Mouse (Mus musculus): ENCODE results near the gene Ano6. TPM values are rescaled to one million over a fixed set of nuclear protein-coding genes. Genes with fewer than 3 reads are reported as not detected.

Ano6 gene
- polyA plus RNA-seq, 1 experiment from 2014 or later = 28.3 TPM

- H3K4me3 ChIP-seq (ENCODE audit: low read depth, low read length) = no peak overlapping the region
- WGBS = 90% methylated on average over 7 of the region's 7 CpGs
- DNase-seq (ENCODE audit: low spot score) (no peak), ATAC-seq (replicated peaks; ENCODE audit: low FRiP score) (no peak)
- H3K9me3 ChIP-seq (ENCODE audit: control insufficient read depth, low read length) = no peaks in the 10 kb centered on the region
- H3K36me3 ChIP-seq (ENCODE audit: control insufficient read depth, insufficient read depth, low read length) = no peaks in the 10 kb centered on the region
- no peak overlapping the region for H3K9ac ChIP-seq (ENCODE audit: low read depth, low read length)
- no peaks in the 10 kb centered on the region for H3K27me3 ChIP-seq (replicated peaks; ENCODE audit: control insufficient read depth, insufficient read depth, low read length)
- no peak overlapping the region for H3K27ac ChIP-seq (ENCODE audit: low read depth, low read length)
- H3K4me2 ChIP-seq = no peak overlapping the region
- H3K4me1 ChIP-seq (replicated peaks; ENCODE audit: control insufficient read depth, insufficient read depth, low read length) = peaks cover 16% of the 10 kb centered on the region
These were observed 7.6 kb downstream of the Ano6 start for GRCm38 (mm10) chr15:95798266-95798665.

GRCm38 (mm10) chr15:95799632-95800031, 9.0 kb downstream of the Ano6 start:
- no peak for ATAC-seq (replicated peaks; ENCODE audit: low FRiP score)
- Histone ChIP-seq H3K4me3 (ENCODE audit: low read depth, low read length) (no peak overlapping the region), H3K27me3 (replicated peaks; ENCODE audit: control insufficient read depth, insufficient read depth, low read length) (no peaks in the 10 kb centered on the region), H3K4me2 (no peak overlapping the region), H3K36me3 (ENCODE audit: control insufficient read depth, insufficient read depth, low read length) (no peaks in the 10 kb centered on the region), H3K4me1 (replicated peaks; ENCODE audit: control insufficient read depth, insufficient read depth, low read length) (peaks cover 22% of the 10 kb centered on the region), H3K9ac (ENCODE audit: low read depth, low read length) (no peak overlapping the region), H3K27ac (ENCODE audit: low read depth, low read length) (no peak overlapping the region), H3K9me3 (ENCODE audit: control insufficient read depth, low read length) (no peaks in the 10 kb centered on the region)
- DNase-seq (ENCODE audit: low spot score) = no peak
- WGBS = 73% methylated on average over 5 of the region's 5 CpGs

- DNase-seq (ENCODE audit: low spot score) (no peak), ATAC-seq (replicated peaks; ENCODE audit: low FRiP score) (no peak)
- H3K36me3 ChIP-seq (ENCODE audit: control insufficient read depth, insufficient read depth, low read length) = no peaks in the 10 kb centered on the region
- peaks cover 22% of the 10 kb centered on the region for H3K4me1 ChIP-seq (replicated peaks; ENCODE audit: control insufficient read depth, insufficient read depth, low read length)
- H3K4me3 ChIP-seq (ENCODE audit: low read depth, low read length) = no peak overlapping the region
- no peaks in the 10 kb centered on the region for H3K9me3 ChIP-seq (ENCODE audit: control insufficient read depth, low read length)
- no peak overlapping the region for H3K9ac ChIP-seq (ENCODE audit: low read depth, low read length)
- H3K4me2 ChIP-seq = no peak overlapping the region
- no peak overlapping the region for H3K27ac ChIP-seq (ENCODE audit: low read depth, low read length)
- no peaks in the 10 kb centered on the region for H3K27me3 ChIP-seq (replicated peaks; ENCODE audit: control insufficient read depth, insufficient read depth, low read length)
These were observed 9.4 kb downstream of the Ano6 start for GRCm38 (mm10) chr15:95800051-95800450.

- Histone ChIP-seq H3K4me1 (replicated peaks; ENCODE audit: control insufficient read depth, insufficient read depth, low read length) (peaks cover 22% of the 10 kb centered on the region), H3K4me2 (no peak overlapping the region), H3K9me3 (ENCODE audit: control insufficient read depth, low read length) (no peaks in the 10 kb centered on the region), H3K27me3 (replicated peaks; ENCODE audit: control insufficient read depth, insufficient read depth, low read length) (no peaks in the 10 kb centered on the region), H3K4me3 (ENCODE audit: low read depth, low read length) (no peak overlapping the region), H3K9ac (ENCODE audit: low read depth, low read length) (no peak overlapping the region), H3K36me3 (ENCODE audit: control insufficient read depth, insufficient read depth, low read length) (no peaks in the 10 kb centered on the region), H3K27ac (ENCODE audit: low read depth, low read length) (no peak overlapping the region)
- WGBS = 73% methylated on average over 21 of the region's 21 CpGs
- ATAC-seq (replicated peaks; ENCODE audit: low FRiP score) (no peak), DNase-seq (ENCODE audit: low spot score) (no peak)
These were observed 10.8 kb downstream of the Ano6 start for GRCm38 (mm10) chr15:95801261-95801979.

GRCm38 (mm10) chr15:95802140-95802539, 11.5 kb downstream of the Ano6 start:
- no peaks in the 10 kb centered on the region for H3K27me3 ChIP-seq (replicated peaks; ENCODE audit: control insufficient read depth, insufficient read depth, low read length)
- DNase-seq (ENCODE audit: low spot score) (no peak), ATAC-seq (replicated peaks; ENCODE audit: low FRiP score) (no peak)
- no peaks in the 10 kb centered on the region for H3K9me3 ChIP-seq (ENCODE audit: control insufficient read depth, low read length)
- WGBS = 86% methylated on average over 6 of the region's 6 CpGs
- no peak overlapping the region for H3K4me3 ChIP-seq (ENCODE audit: low read depth, low read length)
- no peaks in the 10 kb centered on the region for H3K36me3 ChIP-seq (ENCODE audit: control insufficient read depth, insufficient read depth, low read length)
- peaks cover 20% of the 10 kb centered on the region for H3K4me1 ChIP-seq (replicated peaks; ENCODE audit: control insufficient read depth, insufficient read depth, low read length)
- no peak overlapping the region for H3K27ac ChIP-seq (ENCODE audit: low read depth, low read length)
- H3K4me2 ChIP-seq = no peak overlapping the region
- H3K9ac ChIP-seq (ENCODE audit: low read depth, low read length) = no peak overlapping the region

- no peak overlapping the region for H3K4me2 ChIP-seq
- no peaks in the 10 kb centered on the region for H3K9me3 ChIP-seq (ENCODE audit: control insufficient read depth, low read length)
- no peaks in the 10 kb centered on the region for H3K36me3 ChIP-seq (ENCODE audit: control insufficient read depth, insufficient read depth, low read length)
- peaks cover 18% of the 10 kb centered on the region for H3K4me1 ChIP-seq (replicated peaks; ENCODE audit: control insufficient read depth, insufficient read depth, low read length)
- WGBS = 71% methylated on average over 2 of the region's 2 CpGs
- H3K27ac ChIP-seq (ENCODE audit: low read depth, low read length) = no peak overlapping the region
- DNase-seq (ENCODE audit: low spot score) (no peak), ATAC-seq (replicated peaks; ENCODE audit: low FRiP score) (no peak)
- no peaks in the 10 kb centered on the region for H3K27me3 ChIP-seq (replicated peaks; ENCODE audit: control insufficient read depth, insufficient read depth, low read length)
- H3K9ac ChIP-seq (ENCODE audit: low read depth, low read length) = no peak overlapping the region
- no peak overlapping the region for H3K4me3 ChIP-seq (ENCODE audit: low read depth, low read length)
These were observed 12.1 kb downstream of the Ano6 start for GRCm38 (mm10) chr15:95802762-95803161.

- H3K27me3 ChIP-seq (replicated peaks; ENCODE audit: control insufficient read depth, insufficient read depth, low read length) = no peaks in the 10 kb centered on the region
- ATAC-seq (replicated peaks; ENCODE audit: low FRiP score) = no peak
These were observed 12.8 kb downstream of the Ano6 start for GRCm38 (mm10) chr15:95803484-95803883.

GRCm38 (mm10) chr15:95804255-95804654, 13.6 kb downstream of the Ano6 start:
- Histone ChIP-seq H3K4me3 (ENCODE audit: low read depth, low read length) (no peak overlapping the region), H3K9me3 (ENCODE audit: control insufficient read depth, low read length) (no peaks in the 10 kb centered on the region), H3K27me3 (replicated peaks; ENCODE audit: control insufficient read depth, insufficient read depth, low read length) (no peaks in the 10 kb centered on the region), H3K4me2 (no peak overlapping the region), H3K27ac (ENCODE audit: low read depth, low read length) (no peak overlapping the region), H3K4me1 (replicated peaks; ENCODE audit: control insufficient read depth, insufficient read depth, low read length) (peaks cover 27% of the 10 kb centered on the region), H3K9ac (ENCODE audit: low read depth, low read length) (no peak overlapping the region), H3K36me3 (ENCODE audit: control insufficient read depth, insufficient read depth, low read length) (no peaks in the 10 kb centered on the region)
- no peak for ATAC-seq (replicated peaks; ENCODE audit: low FRiP score)
- no peak for DNase-seq (ENCODE audit: low spot score)
- 39% methylated on average over 7 of the region's 7 CpGs for WGBS

More at GRCm38 (mm10) chr15:95803484-95803883, 12.8 kb downstream of the Ano6 start:
- no peak for DNase-seq (ENCODE audit: low spot score)
- H3K36me3 ChIP-seq (ENCODE audit: control insufficient read depth, insufficient read depth, low read length) = no peaks in the 10 kb centered on the region
- H3K4me3 ChIP-seq (ENCODE audit: low read depth, low read length) = no peak overlapping the region
- no peak overlapping the region for H3K27ac ChIP-seq (ENCODE audit: low read depth, low read length)
- H3K9me3 ChIP-seq (ENCODE audit: control insufficient read depth, low read length) = no peaks in the 10 kb centered on the region
- peaks cover 23% of the 10 kb centered on the region for H3K4me1 ChIP-seq (replicated peaks; ENCODE audit: control insufficient read depth, insufficient read depth, low read length)
- 82% methylated on average over 3 of the region's 3 CpGs for WGBS
- no peak overlapping the region for H3K4me2 ChIP-seq
- H3K9ac ChIP-seq (ENCODE audit: low read depth, low read length) = no peak overlapping the region

- Histone ChIP-seq H3K9ac (ENCODE audit: low read depth, low read length) (no peak overlapping the region), H3K4me3 (ENCODE audit: low read depth, low read length) (no peak overlapping the region), H3K4me2 (no peak overlapping the region), H3K27me3 (replicated peaks; ENCODE audit: control insufficient read depth, insufficient read depth, low read length) (no peaks in the 10 kb centered on the region), H3K4me1 (replicated peaks; ENCODE audit: control insufficient read depth, insufficient read depth, low read length) (peaks cover 27% of the 10 kb centered on the region), H3K9me3 (ENCODE audit: control insufficient read depth, low read length) (no peaks in the 10 kb centered on the region), H3K27ac (ENCODE audit: low read depth, low read length) (no peak overlapping the region; the same call in 1 of the 2 replicates), H3K36me3 (ENCODE audit: control insufficient read depth, insufficient read depth, low read length) (no peaks in the 10 kb centered on the region)
- 53% methylated on average over 5 of the region's 5 CpGs for WGBS
- ATAC-seq (replicated peaks; ENCODE audit: low FRiP score) = no peak
- no peak for DNase-seq (ENCODE audit: low spot score)
These were observed 14.4 kb downstream of the Ano6 start for GRCm38 (mm10) chr15:95805022-95805471.
